Mouse (Mus musculus) forebrain, embryonic 14.5 days (tissue): Measurements from ENCODE around the gene Slc43a2. TPM values are rescaled to one million over a fixed set of nuclear protein-coding genes. Genes with fewer than 3 reads are reported as not detected.

Experiments used
- ATAC-seq: fragments of 200-750 bp; cut with Nextera tagmentation; 2 replicates; pipeline ENCODE4 v1.8.0; 2017; ENCODE audit warnings: mild to moderate bottlenecking, moderate library complexity
- DNase-seq: peaks from one replicate; pipeline ENCODE4 v3.0.0-alpha.2; 2015; ENCODE audit warnings: low spot score
- H3K27ac ChIP-seq: fragments of 300-500 bp; sonication (generic); 2 replicates; pipeline ENCODE4 v1.5.1; 2014; ENCODE audit warnings: low read depth, mild to moderate bottlenecking, control low read depth, low read length, moderate library complexity
- H3K27me3 ChIP-seq: fragments of 300-500 bp; sonication (generic); replicated peaks from 2 replicates; pipeline ENCODE4 v1.6.1; 2014; ENCODE audit warnings: low read length, control low read depth, mixed read lengths; ENCODE audit not compliant: control insufficient read depth, insufficient read depth
- H3K36me3 ChIP-seq: fragments of 300-500 bp; sonication (generic); 2 replicates; pipeline ENCODE4 v1.6.1; 2014; ENCODE audit warnings: low read length, control low read depth; ENCODE audit not compliant: control insufficient read depth, insufficient read depth
- H3K4me1 ChIP-seq: fragments of 300-500 bp; sonication (generic); 2 replicates; pipeline ENCODE4 v1.6.1; 2014; ENCODE audit warnings: antibody characterized with exemption, low read length, control low read depth; ENCODE audit not compliant: control insufficient read depth, insufficient read depth
- H3K4me2 ChIP-seq: fragments of 300-500 bp; sonication (generic); 2 replicates; pipeline ENCODE4 v1.6.1; 2014; ENCODE audit warnings: mild to moderate bottlenecking, control low read depth, low read length
- H3K4me3 ChIP-seq: fragments of 300-500 bp; sonication (generic); 2 replicates; pipeline ENCODE4 v1.5.1; 2014; ENCODE audit warnings: low read depth, low read length, control low read depth
- H3K9ac ChIP-seq: fragments of 300-500 bp; sonication (generic); 2 replicates; pipeline ENCODE4 v1.6.1; 2014; ENCODE audit warnings: mild to moderate bottlenecking, low read length, control low read depth, moderate library complexity
- H3K9me3 ChIP-seq: fragments of 300-500 bp; sonication (generic); replicated peaks from 2 replicates; pipeline ENCODE4 v1.6.1; 2016; ENCODE audit warnings: low read length, control low read depth, mixed read lengths; ENCODE audit not compliant: control insufficient read depth
- WGBS: fragments of 180-500 bp; shearing (Covaris S2); extraction: QIAGEN DNeasy Blood & Tissue Kit; methylation state at CpG from one replicate; pipeline ENCODE4 v1.1.7; 2014; 5-methylcytosine and 5-hydroxymethylcytosine counted together
- polyA plus RNA-seq: library from polyadenylated mRNA; unstranded; fragments of >200 nt; fragmentation: Nextera tagmentation; extraction: Ambion mirVana; gene quantifications from 2 replicates; pipeline ENCODE4 v1.2.1, GENCODE M21; 2014

Gene Slc43a2
- polyA plus RNA-seq, 1 experiment from 2014 or later, result 6.5 TPM

DNA sequence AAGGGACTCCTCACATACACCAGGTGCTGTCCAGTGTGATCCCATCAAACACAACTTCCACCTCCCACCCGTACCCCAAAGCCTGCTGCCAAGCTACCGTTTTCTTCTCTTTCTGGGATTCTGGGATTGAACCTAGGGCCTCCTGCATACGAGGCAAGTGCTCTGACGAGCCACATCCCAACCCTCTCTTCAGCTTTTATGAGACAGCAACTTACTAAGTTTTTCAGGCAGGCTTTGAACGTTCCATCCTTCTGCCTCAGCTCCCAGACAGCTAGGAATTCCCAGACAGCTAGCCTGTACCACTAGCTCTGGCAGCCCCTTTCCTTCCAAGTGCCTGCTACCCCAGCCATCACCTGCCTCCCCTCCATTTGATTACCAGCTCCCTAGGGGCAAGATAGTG is 55.5 kb downstream of the Slc43a2 start:
- Histone ChIP-seq H3K9ac (no peak overlapping the region), H3K27me3 (no peaks in the 10 kb centered on the region), H3K4me2 (no peak overlapping the region; the same call in 1 of the 2 replicates), H3K27ac (no peak overlapping the region), H3K4me3 (no peak overlapping the region), H3K36me3 (0 out of 2 replicates have a peak, but pooled peaks cover 5% of the 10 kb centered on the region), H3K4me1 (peaks cover 9% of the 10 kb centered on the region), H3K9me3 (no peaks in the 10 kb centered on the region)
- DNase-seq (no peak), ATAC-seq (no peak)
- WGBS, result 87% methylated on average over 5 of the region's 5 CpGs

DNA sequence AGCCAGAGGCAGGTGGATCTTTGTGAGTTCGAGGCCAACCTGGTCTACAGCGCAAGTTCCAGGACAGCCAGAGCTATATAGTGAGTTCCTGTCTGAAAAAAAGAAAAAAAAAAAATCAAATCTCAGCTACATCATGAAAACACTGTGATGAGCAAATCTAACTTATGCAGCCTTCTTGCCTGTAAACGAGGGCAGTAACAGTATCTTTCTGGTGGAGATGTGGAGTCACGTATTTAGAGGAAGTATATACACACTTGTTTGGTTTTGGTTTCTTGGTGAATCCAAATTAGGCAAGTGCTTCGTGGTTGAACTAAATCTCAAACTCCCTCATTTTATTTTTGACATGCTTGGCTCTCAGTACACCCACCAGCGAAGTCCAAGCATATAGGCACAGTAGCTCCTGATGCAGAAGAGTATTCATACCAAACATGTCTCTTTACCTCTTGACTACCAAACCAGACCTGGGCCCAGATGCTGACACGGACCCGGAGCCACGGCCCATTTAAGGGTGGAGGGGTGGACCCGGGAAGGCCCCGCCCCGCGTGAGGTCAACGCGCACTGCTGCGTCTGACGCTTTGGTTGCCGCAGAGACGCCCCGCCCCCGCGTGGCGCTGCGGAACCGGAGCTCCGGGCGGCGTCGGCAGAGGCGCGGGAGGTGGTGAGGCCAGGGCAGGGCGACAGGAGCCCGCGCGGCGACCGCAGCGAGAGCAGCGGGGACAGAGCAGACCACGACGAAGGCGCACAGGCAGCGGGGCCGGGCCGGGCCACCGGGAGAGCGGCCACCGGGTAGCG is 56.2 kb downstream of the Slc43a2 start, which contains the start of gene Pitpna:
Gene Pitpna (plus strand): TSS at position 605 of the 792 bp plus-strand sequence.
- H3K4me2 ChIP-seq, result peak within 1 kb of the TSS; percentile 86
- WGBS, result 6% methylated on average over 49 of the region's 49 CpGs
- DNase-seq (peak; percentile 95), ATAC-seq (peak; percentile 96)
- H3K27me3 ChIP-seq, result no peaks in the 10 kb centered on the region
- H3K27ac ChIP-seq, result peak within 1 kb of the TSS; percentile 80
- H3K4me1 ChIP-seq, result peaks cover 9% of the 10 kb centered on the region
- H3K4me3 ChIP-seq, result peak within 1 kb of the TSS; percentile 93
- peak within 1 kb of the TSS; percentile 97 for H3K9ac ChIP-seq
- H3K9me3 ChIP-seq, result no peaks in the 10 kb centered on the region
- H3K36me3 ChIP-seq, result peaks cover 10% of the 10 kb centered on the region

DNA sequence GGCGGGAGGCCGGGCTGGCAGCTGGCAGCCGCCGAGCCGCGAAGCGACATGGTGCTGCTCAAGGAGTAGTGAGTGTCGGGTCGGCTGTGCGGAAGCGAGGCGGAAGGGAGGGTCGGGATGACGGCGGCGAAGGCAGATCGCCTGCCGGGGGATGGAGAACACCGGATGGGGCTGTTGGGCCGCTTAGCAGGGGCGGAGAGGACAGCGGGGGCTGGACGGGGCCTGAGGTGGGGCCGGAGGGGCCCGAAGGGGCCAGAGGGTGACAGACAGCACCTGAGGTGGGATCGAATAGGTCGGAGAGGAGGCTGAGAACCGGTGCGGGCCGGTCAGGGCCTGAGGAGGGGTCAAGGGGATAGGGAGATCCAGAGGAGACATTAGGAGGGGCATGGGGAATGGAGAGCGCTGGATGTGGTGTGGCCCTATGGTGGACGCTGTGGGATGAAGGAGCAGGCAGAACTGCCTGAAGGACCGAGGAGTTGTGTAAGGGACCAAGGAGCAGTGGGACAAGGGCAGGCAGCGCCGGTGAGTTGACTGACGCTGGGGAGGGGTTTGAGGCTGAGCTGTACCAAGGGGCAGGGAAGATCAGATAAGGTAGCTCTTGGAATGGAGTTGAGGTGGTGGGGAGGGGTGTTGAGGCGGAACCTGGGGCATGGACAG is 56.9 kb downstream of the Slc43a2 start:
- H3K36me3 ChIP-seq, result peaks cover 17% of the 10 kb centered on the region
- peak overlapping the region; percentile 80 for H3K27ac ChIP-seq
- ATAC-seq (peak; percentile 86), DNase-seq (no peak)
- H3K4me3 ChIP-seq, result peak overlapping the region; percentile 93
- peak overlapping the region; percentile 86 for H3K4me2 ChIP-seq
- under 1% methylated on average over 37 of the region's 37 CpGs for WGBS
- H3K27me3 ChIP-seq, result no peaks in the 10 kb centered on the region
- H3K4me1 ChIP-seq, result peaks cover 9% of the 10 kb centered on the region
- peak overlapping the region; percentile 97 for H3K9ac ChIP-seq
- H3K9me3 ChIP-seq, result no peaks in the 10 kb centered on the region

DNA sequence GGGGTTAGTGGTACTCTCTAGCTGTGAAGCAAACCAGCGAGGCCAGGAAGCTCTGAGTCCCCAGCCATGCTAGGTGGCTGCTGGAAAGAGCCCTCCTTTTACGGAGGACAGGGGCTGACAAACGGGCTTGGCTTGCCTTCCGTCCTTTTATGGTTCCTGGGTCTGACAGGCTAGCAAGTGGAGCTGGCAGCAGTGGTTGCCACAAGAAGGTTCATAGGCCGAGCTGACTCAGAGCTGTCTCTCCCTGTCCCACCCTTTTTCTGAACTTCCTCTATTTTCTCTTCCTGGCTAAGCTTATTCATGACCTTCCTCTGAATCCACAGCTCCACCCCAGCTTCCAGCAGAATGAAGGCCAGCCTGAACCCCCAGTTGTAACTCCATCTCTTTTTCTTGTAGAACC is 61.1 kb downstream of the Slc43a2 start:
- Histone ChIP-seq H3K36me3 (peaks cover 39% of the 10 kb centered on the region), H3K4me2 (no peak overlapping the region), H3K27ac (no peak overlapping the region), H3K27me3 (no peaks in the 10 kb centered on the region), H3K4me1 (peaks cover 9% of the 10 kb centered on the region), H3K9me3 (no peaks in the 10 kb centered on the region), H3K9ac (no peak overlapping the region), H3K4me3 (no peak overlapping the region)
- ATAC-seq (no peak), DNase-seq (no peak)
- WGBS, result 84% methylated on average over 5 of the region's 5 CpGs

DNA sequence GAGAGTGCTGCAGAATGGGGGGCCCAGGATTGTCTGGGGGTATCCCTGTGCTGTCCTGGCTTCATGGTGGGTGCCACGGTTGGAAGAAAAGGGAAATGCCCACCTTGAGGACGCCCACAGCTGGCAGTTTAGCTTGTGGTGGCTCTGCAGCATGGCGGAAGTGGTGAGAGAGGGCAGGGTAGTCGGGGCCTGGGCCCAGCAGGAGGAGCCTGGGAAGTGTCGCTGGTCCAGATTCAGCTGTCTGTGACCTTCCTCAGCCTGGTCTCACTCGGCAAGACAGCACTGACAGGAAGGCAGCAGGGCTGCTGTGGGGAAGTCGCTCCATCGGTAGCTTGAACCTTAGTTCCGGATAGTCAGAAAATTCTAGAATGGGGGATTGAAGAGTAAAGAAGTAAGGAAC is 62.9 kb downstream of the Slc43a2 start:
- H3K36me3 ChIP-seq, result peaks cover 55% of the 10 kb centered on the region
- 90% methylated on average over 9 of the region's 9 CpGs for WGBS
- no peaks in the 10 kb centered on the region for H3K27me3 ChIP-seq

DNA sequence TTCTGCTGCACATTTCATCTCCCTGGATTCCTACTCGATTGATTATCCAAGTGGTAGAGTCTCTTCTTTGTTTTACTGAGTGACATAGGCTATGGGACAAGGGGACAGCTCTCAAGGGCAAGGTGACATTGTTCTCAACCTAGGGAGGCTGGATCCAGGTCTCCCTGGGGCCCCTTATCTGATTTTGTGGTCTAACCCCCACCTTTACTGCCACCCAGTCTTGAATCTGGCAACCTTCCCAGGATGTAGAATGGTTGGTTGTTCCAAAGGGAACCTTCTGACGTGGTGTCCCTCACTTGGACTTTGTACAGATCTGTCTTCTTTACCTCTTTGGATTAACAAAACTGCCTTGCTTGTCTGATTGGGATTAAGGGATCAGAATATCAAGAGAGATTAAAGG is 63.9 kb downstream of the Slc43a2 start:
- DNase-seq (no peak), ATAC-seq (no peak)
- Histone ChIP-seq H3K4me3 (no peak overlapping the region), H3K4me2 (no peak overlapping the region), H3K27me3 (no peaks in the 10 kb centered on the region), H3K9me3 (no peaks in the 10 kb centered on the region), H3K4me1 (no peaks in the 10 kb centered on the region), H3K36me3 (peaks cover 61% of the 10 kb centered on the region), H3K9ac (no peak overlapping the region), H3K27ac (no peak overlapping the region)
- WGBS, result 57% methylated on average over 2 of the region's 2 CpGs

More for the DNA sequence above, 62.9 kb downstream of the Slc43a2 start:
- DNase-seq (no peak), ATAC-seq (no peak)
- no peak overlapping the region for H3K4me2 ChIP-seq
- H3K27ac ChIP-seq, result no peak overlapping the region
- peaks cover under 1% of the 10 kb centered on the region; the same call in 1 of the 2 replicates for H3K4me1 ChIP-seq
- H3K9ac ChIP-seq, result no peak overlapping the region
- no peaks in the 10 kb centered on the region for H3K9me3 ChIP-seq
- H3K4me3 ChIP-seq, result no peak overlapping the region

DNA sequence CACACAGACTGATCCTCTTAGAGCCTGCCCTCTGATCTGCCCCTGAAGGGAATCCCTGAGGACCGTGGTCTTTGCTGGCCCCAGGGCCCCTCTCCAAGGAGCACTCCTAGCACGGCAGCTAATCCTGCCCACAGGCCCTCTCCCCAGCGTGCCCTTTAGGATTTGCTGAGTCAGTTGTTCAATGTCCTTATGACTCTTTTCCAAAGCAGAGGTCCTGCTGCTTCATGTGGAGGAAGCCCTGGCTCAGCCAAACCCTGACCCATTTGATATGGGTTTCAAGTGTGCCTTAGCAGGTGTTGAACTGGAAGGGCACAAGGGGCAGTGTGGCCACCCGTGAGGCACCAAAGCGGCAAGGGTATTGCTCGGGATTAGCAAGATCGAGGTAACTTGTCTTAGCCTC is 64.3 kb downstream of the Slc43a2 start:
- Histone ChIP-seq H3K4me1 (no peaks in the 10 kb centered on the region), H3K4me3 (no peak overlapping the region), H3K27ac (no peak overlapping the region), H3K9me3 (no peaks in the 10 kb centered on the region), H3K4me2 (no peak overlapping the region), H3K27me3 (no peaks in the 10 kb centered on the region), H3K9ac (no peak overlapping the region), H3K36me3 (peaks cover 65% of the 10 kb centered on the region)
- whole genome bisulfite sequencing, result 58% methylated on average over 7 of the region's 7 CpGs
- DNase-seq (no peak), ATAC-seq (no peak)

DNA sequence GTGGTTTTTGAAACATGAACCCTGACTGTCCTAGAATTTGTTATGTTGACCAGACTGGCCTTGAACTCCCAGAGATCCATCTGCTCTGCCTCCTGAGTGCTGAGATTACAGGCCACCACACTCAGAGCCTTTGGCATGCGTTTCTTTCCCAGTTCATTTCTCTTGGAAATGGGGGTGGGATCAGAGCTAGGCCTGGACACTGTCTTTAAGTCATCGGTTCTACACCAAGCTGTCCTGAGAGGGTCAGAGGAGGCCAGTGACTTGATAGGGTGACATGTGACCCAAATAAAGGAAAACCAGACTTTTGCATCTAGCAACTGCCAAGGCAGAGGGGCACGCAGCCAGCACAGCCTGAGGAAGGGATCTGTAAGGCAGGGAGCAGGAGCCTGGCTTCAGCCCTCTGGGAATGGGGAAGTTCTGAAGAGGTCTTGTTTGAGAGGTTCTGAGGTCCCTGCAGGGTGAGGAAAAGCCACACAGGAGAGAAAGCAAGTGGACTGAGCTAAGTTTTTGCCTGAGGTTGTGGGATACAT is 65.3 kb downstream of the Slc43a2 start:
- Histone ChIP-seq H3K36me3 (peaks cover 72% of the 10 kb centered on the region), H3K4me1 (no peaks in the 10 kb centered on the region), H3K27me3 (no peaks in the 10 kb centered on the region), H3K27ac (no peak overlapping the region), H3K9me3 (no peaks in the 10 kb centered on the region), H3K4me2 (no peak overlapping the region), H3K4me3 (no peak overlapping the region), H3K9ac (no peak overlapping the region)
- WGBS, result 96% methylated on average over 3 of the region's 3 CpGs
- DNase-seq, result no peak
- ATAC-seq, result no peak

DNA sequence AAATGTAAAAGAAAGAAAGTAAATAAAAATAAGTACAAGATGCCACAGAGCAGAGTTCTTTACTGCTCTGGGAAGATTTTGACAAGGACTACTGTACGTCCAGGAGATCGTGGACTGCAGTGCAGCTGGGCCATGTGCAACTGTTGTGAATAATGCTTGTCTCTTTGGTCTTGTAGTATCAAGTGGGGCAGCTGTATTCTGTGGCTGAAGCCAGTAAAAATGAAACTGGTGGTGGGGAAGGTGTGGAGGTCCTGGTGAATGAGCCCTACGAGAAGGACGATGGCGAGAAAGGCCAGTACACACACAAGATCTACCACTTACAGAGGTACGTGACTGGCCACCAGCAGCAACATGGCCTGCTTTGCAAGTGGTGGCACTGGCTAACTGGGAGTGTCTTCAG is 66.5 kb downstream of the Slc43a2 start:
- WGBS, result 93% methylated on average over 6 of the region's 6 CpGs
- Histone ChIP-seq H3K4me2 (no peak overlapping the region), H3K9me3 (no peaks in the 10 kb centered on the region), H3K36me3 (peaks cover 74% of the 10 kb centered on the region), H3K9ac (no peak overlapping the region), H3K4me3 (no peak overlapping the region), H3K27ac (no peak overlapping the region), H3K4me1 (no peaks in the 10 kb centered on the region), H3K27me3 (no peaks in the 10 kb centered on the region)
- ATAC-seq, result no peak
- DNase-seq, result no peak
